Mouse (Mus musculus): Measurements from ENCODE around the gene Aldh16a1.
A peak's percentile ranks its signal among the peaks of the same experiment; 100 is the strongest.
"Not testable (repeated sequence)": the region's sequence is repeated elsewhere in the genome, so short reads cannot be mapped to it uniquely, and the experiment has no call there.

Gene Aldh16a1

GRCm38 (mm10) chr7:45179469-45179868 lies 25.1 kb upstream of the Aldh16a1 start, which contains the start of gene Gfy:
Gene Gfy, minus strand, starts transcription at chr7:45179569.
- DNase-seq (ENCODE audit: low read depth in 2 of 2, low spot score in 2 of 2), result no peak

GRCm38 (mm10) chr7:45178550-45178949 lies 24.2 kb upstream of the Aldh16a1 start:
- DNase-seq (ENCODE audit: low read depth in 2 of 2, low spot score in 2 of 2), result no peak

GRCm38 (mm10) chr7:45176356-45176755 lies 22.0 kb upstream of the Aldh16a1 start:
- no peak for DNase-seq (ENCODE audit: low read depth in 2 of 2, low spot score in 2 of 2)

DNA sequence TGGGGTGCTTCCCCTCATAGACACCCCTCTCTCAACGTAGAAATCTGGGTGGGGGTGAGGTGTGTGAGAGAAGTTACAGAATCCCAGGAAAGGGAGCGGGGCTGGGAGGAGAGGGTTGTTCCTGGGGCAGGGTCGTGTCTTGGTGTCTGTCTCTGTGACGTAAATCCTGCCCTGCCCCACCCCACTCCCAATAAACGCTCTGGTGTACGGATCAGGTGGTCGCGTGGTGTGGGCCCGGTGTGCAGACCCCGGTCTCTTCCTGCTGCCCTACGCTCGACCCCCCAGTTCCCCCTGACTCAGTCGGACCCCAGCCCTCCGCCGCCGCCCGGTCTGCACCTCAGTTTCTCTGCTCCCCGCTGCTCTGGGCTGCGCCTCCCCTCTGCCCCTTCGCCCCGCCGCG lies 21.5 kb upstream of the Aldh16a1 start:
- DNase-seq (ENCODE audit: low read depth in 2 of 2, low spot score in 2 of 2), result no peak

GRCm38 (mm10) chr7:45175398-45175797 lies 21.0 kb upstream of the Aldh16a1 start:
- DNase-seq (ENCODE audit: low read depth in 2 of 2, low spot score in 2 of 2), result no peak

DNA sequence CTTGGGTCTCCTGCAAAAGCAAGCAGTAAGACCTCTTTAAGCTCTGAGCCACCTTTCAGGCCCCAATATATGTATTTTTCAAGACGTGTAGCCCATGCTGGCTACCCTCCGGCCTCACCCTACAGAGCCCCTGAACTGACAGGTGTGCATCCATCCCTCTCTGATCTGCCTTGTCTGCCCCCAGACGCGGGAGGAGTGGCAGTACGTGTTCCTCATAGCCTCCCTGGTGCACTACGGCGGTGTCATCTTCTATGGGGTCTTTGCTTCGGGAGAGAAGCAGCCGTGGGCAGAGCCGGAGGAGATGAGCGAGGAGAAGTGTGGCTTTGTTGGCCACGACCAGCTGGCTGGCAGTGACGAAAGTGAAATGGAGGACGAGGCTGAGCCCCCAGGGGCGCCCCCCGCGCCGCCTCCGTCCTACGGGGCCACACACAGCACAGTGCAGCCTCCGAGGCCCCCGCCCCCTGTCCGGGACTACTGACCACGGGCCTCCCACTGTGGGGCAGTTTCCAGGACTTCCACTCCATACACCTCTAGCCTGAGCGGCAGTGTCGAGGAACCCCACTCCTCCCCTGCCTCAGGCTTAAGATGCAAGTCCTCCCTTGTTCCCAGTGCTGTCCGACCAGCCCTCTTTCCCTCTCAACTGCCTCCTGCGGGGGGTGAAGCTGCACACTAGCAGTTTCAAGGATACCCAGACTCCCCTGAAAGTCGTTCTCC lies 20.3 kb upstream of the Aldh16a1 start:
- DNase-seq (ENCODE audit: low read depth in 2 of 2, low spot score in 2 of 2), result no peak

- DNase-seq (ENCODE audit: low read depth in 2 of 2, low spot score in 2 of 2), result not testable (repeated sequence)
These were observed 19.4 kb upstream of the Aldh16a1 start for GRCm38 (mm10) chr7:45173772-45174171.

GRCm38 (mm10) chr7:45172974-45173373 lies 18.6 kb upstream of the Aldh16a1 start:
- peak; percentile 44 to 63 for DNase-seq (ENCODE audit: low read depth in 2 of 2, low spot score in 2 of 2)

DNA sequence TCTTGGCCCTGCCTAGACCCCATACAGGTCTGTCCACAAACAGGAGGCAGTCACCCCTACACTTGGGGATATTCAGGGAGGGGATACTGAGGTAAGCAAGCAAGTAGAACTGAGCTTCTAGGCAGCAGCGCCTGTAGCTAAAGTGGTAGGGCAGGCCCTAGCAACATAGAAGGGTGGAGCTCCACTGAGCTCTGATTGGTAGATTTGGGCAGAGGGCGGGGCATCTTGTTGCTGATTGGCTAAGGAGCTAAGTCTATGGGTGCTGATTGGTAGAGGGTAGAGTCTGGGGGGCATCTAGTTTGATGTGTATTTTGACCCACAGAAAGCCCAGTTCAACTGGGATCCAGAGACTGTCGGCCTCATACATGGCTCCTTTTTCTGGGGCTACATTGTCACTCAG lies 15.1 kb upstream of the Aldh16a1 start:
- no peak for DNase-seq (ENCODE audit: low read depth in 2 of 2, low spot score in 2 of 2)

DNA sequence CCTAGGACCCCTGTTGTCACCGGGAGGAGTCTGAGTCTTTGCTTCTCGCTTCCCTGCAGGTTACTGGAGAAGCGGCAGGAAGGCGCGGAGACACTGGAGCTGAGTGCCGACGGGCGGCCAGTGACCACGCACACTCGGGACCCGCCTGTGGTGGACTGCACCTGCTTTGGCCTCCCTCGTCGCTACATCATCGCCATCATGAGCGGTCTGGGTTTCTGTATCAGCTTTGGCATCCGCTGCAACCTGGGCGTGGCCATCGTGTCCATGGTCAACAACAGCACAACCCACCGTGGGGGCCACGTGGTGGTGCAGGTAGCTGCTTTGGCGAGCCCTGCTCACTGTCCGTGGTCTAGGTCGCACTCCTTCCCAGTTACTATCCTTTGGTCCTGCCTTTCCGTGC lies 14.3 kb upstream of the Aldh16a1 start:
- DNase-seq (ENCODE audit: low read depth in 2 of 2, low spot score in 2 of 2), result no peak

DNA sequence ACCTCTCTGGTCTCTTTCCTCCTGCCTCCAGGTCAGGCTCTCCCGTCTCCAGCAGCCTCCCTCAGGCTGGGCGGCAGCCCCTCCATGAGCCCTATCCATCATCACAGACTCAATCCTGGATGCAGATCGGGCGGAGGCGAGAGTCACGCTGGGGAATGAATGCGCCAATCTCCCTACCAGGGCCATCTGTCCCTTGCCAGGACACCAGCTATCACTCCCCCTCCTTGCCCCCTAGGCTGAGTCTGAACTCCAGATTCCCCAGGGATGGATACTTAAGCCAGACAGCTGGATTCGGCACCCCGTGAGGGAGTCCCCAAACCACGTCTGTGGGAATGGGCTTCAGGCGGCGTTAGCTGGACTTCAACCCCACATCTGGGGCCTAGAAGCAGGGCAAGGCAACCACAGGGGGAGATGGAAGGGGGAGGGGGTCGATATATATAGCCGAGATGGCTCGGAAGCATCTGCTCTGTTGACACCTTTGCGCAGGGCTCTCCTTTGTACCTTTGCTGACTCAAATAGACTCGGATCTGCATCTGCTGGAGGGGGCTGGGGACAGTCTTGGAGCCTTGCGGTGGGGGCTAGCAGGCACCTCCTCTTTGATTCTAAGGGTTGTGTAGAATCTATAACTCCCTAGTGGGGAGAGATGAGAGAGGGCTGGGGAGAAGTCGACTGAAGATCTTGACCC lies 13.5 kb upstream of the Aldh16a1 start:
- DNase-seq (ENCODE audit: low read depth in 2 of 2, low spot score in 2 of 2), result no peak

DNA sequence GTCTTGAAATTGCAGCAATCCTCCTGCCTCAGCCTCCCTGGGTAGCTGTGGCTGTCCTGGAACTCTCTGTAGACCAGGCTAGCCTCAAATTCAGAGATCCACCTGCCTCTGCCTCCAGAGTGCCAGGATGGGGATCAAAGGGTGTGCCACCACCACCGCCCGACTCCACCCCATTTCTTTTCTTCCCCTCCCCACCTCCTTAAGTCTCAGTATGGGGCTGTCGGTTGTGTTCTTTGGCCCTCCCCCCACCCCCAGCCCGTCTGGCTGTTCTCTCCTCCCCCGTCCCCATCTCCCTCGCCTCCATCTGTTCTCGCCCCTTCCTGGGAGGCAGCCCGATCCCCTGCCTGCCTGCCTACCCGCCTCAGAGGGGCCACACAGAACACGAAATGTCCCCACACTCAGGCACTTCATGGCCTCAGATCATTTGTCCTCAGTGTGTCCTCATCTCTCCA lies 12.6 kb upstream of the Aldh16a1 start:
- no peak for DNase-seq (ENCODE audit: low read depth in 2 of 2, low spot score in 2 of 2)

GRCm38 (mm10) chr7:45165701-45166100 lies 11.3 kb upstream of the Aldh16a1 start:
- DNase-seq (ENCODE audit: low read depth in 2 of 2, low spot score in 2 of 2), result no peak

DNA sequence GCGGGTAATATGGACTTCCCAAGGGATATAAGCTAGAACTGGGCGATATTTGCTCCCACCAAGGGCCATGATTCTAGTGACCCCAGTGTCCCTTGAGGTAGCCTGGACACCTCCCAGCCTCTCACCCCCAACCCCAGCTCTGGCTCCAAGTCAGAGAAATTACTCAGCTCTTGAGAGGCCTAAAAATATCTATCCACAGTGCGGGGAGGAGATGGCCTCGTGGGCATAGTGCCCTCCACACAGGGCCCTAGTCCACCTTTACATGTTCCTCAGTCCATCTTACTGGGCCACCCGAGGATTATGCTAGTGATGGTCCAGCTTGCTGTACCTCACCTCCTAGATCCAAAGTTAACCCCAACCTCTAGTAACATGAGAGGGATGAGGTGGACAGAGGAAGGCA lies 10.4 kb upstream of the Aldh16a1 start:
- no peak for DNase-seq (ENCODE audit: low read depth in 2 of 2, low spot score in 2 of 2)

GRCm38 (mm10) chr7:45163735-45164490 lies 9.5 kb upstream of the Aldh16a1 start, which contains the start of gene Slc17a7:
Gene Slc17a7, plus strand, starts transcription at chr7:45163949.
- peak in 1 of 2 experiments; percentile 23 for DNase-seq (ENCODE audit: low read depth in 2 of 2, low spot score in 2 of 2)

- DNase-seq (ENCODE audit: low read depth in 2 of 2, low spot score in 2 of 2), result no peak
These were observed 8.7 kb upstream of the Aldh16a1 start for GRCm38 (mm10) chr7:45162996-45163615.

DNA sequence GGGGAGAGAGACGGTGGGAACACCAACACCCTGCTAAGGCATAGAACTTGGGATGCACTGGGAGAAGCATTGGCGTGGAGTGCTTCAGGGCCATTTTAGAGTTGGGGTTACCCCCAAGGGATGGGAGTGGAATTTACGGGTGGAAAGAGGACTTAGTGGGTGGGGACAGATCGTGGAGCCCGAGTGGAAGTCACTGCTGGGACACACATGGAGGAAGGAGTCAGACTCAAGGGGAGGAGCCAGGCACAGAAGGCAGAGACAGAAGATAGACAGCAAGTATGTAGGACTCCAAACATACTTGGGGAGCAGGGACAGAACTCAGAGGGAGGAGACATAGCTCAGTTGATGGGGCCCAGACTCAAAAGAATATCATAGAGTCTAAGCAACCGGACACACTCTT lies 8.2 kb upstream of the Aldh16a1 start:
- no peak for DNase-seq (ENCODE audit: low read depth in 2 of 2, low spot score in 2 of 2)

- DNase-seq (ENCODE audit: low read depth in 2 of 2, low spot score in 2 of 2), result peak; percentile 83 to 88
These were observed 7.5 kb upstream of the Aldh16a1 start for GRCm38 (mm10) chr7:45161612-45162473.

DNA sequence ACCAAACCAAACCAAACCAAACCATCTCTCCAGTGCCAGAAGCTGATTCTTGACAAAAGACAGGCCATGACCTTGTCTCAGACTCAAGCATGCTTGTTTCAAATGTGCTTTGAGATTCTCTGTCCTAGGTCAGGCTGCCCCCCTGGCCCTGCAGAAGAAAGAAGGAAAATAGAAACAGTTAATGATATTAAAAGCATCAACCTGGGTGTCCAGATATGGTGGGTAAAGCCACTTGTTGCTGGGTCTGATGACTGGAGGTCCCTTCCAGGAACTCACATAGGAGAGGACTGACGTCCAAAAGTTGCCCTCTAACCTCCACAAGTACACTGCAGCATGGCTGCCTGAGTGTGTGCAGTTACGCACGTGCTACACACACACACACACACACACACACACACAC lies 6.5 kb upstream of the Aldh16a1 start:
- DNase-seq (ENCODE audit: low read depth in 2 of 2, low spot score in 2 of 2), result no peak

GRCm38 (mm10) chr7:45160316-45160800 lies 6.0 kb upstream of the Aldh16a1 start:
- no peak for DNase-seq (ENCODE audit: low read depth in 2 of 2, low spot score in 2 of 2)
